Mouse (Mus musculus) common myeloid progenitor, adult 5-6 weeks (primary cell): ENCODE measurements around the gene Ppl. TPM values are rescaled to one million over a fixed set of nuclear protein-coding genes. Genes with fewer than 3 reads are reported as not detected.
A peak's percentile ranks its signal among the peaks of the same experiment; 100 is the strongest.

Source experiments
- ATAC-seq: replicated peaks from 2 replicates; pipeline ENCODE4 v1.8.0; 2016; ENCODE audit warnings: low read depth, mild to moderate bottlenecking, moderate TSS enrichment, inconsistent platforms; ENCODE audit not compliant: poor library complexity, severe bottlenecking
- total RNA-seq: library from RNA; stranded (forward); fragments of 200-1000, 187-1606 nt; gene quantifications from 2 replicates; pipeline ENCODE4 v1.2.3, GENCODE M21; 2017

The Ppl gene
- total RNA-seq, 1 experiment from 2014 or later = not detected

DNA sequence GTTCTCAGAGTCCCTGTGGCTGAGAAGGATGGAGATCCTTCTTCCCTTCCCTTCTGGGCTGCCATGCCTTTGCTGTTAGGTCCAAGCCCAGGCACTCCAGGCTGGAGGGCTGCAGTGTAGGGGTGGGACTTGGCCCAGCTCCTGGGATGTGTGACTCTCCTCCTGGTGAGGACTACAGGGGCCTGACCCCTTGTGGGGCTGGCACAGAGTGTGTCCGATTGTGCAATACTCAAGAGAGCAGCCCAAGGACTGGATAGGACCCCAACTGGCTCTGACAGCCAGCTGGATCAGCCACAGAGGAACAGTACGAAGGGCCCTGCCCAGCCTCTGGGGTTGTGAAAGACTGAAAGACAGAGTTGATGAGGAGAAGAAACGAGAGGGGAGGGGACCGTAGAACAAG lies 1.5 kb downstream of the Ppl start:
- peak; percentile 70 for ATAC-seq

DNA sequence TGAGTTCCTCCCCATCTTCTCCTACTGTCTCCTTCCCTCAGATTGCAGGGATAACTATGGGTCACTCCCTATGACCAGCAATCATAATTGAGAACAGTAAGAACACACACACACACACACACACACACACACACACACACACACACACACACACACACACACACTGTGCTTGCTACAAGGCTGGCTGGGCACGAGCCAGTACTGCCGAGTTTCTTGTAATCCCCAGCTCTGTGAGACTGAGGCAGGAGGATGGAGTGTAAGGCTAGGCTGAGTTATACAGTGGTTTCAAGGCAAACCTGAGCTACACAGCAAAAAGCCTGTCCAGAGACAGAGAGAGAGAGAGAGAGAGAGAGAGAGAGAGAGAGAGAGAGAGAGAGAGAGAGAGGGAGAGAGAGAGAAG lies 2.0 kb downstream of the Ppl start:
- no peak for ATAC-seq

DNA sequence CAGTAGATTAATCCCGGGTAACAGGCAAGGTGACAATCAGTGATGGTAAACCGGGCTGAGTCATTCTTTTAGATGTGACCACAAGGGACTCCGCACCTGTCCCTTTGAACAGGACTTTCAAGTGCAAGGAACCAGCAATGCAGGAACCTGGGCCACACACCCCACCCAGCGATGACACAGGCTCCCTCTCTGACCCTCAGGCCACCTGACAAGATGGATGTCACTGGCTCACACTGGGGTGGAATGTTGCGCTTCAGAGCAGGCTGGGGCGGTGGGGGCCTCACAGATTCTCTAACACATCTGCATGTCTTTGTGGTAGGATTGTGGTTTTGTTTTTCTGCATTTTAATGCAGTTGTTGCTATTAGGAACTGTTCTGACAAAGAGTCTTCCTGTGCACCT lies 8.7 kb downstream of the Ppl start:
- ATAC-seq = no peak

DNA sequence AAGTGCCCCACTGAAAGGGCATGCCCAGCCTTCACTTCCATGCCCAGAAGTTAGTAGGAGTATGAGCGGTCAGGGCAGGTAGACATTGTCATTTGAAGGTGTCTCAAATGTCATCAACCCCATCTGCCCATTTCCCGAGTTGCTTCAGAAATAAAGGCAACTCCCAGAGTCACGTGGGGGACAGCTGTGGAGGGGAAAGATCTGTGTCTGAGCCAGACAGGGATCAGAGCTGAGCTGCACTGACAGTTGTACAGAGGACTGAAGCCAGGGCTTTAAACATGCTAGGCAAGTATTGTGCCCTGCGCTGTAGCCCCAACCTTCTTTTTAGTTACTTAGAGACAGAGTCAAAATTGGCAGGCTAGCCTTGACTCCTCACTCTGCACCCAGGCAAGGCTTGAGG lies 12.4 kb downstream of the Ppl start:
- ATAC-seq = no peak

DNA sequence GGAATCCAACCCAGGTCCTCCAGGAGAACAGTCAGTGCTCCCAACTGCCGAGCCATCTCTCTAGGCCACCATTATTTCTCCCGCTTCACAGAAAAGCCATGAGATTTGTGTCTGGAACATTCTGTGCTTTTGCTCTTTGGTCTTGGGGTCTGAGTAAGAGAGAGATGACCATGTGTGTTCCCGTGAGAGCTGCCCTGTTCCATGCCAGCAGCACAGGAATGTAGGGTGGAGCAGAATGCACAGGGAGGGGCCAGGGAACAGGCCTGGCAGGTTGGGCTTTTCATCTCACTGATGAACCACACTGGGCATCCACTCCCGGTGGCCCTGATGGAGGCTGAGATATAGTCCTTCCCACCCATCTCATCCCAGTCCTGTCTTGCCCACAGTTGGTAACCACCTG lies 12.8 kb downstream of the Ppl start:
- no peak for ATAC-seq

DNA sequence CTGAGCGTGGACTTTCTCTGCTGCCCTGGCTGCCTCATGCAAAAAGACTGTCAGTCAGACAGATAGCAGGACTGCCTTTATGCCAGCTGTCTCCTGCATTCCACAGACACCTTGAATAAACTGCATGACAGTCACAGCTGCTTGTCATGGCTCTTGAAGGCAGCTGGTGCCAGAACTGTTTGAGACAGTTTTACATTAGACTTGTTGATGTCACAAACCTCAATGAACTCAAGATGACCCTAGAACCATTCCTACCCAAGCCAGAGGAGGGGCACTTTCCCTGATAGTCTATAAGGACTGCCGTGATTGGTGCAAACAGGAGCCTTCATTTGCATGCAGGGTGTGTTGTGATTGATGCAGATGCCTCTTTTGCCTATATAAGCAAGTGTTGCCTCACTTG lies 18.6 kb downstream of the Ppl start:
- no peak for ATAC-seq

DNA sequence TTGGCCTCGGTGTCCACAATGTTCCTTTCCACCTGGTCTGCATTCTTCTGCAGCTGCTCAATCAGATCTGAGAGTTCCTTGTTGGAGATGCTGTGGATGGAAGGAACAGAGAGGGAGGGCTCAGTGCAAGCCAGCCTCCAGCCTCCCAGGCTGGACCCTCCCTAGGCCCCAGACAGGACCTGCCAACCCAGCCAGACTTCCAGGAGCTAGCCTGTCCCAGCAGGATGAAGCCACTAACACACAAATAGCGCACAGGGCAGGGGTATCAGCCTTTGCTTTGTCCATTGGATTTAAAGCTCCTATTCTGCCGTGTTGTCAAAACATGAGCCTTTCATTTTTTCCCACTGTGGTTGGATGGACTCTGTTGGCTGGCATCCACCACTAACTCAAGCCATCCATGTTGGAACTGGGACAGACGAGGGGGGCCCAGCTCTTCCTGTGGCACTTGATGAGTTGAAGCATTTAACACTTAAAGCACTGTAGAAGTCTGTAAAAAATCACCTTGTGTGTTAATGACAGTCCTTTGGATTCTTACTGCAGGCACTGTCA lies 19.1 kb downstream of the Ppl start:
- no peak for ATAC-seq

DNA sequence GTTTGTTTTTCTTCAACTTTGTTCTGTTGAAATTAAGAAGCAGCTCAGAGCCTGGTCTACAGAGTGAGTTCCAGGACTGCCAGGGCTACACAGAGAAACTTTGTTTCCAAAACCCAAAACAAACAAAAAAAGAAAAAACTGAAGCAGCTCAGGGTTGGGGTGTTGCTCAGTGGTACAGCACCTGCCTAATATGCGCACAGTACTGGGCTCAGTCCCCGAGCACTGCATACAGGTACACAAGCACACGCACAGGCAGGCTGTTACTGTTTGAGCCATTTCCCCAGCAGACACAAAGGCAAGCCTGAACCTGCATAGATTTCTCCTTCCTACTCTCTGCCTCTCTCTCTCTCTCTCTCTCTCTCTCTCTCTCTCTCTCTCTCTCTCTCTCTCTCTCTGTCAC lies 21.2 kb downstream of the Ppl start:
- ATAC-seq = no peak

DNA sequence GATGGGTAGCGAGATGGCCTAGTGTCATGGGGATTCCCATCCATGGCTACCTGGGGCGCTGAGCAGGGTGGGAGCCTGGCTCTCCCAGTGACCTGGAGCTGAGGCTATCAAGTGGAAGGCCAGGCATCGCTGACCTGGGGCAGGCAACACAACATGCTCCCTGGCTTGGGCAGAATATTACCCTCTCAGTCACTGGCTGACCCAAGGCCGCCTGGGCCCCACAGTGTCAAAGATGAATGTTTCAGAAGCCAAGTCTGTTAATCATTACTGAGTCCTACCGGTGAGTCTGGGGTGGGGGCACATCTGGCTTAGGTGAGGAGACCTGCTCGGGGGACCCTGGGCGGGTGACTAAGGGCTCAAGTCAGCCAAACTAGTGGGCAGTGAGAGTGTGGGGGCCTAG lies 22.3 kb downstream of the Ppl start:
- ATAC-seq = no peak

DNA sequence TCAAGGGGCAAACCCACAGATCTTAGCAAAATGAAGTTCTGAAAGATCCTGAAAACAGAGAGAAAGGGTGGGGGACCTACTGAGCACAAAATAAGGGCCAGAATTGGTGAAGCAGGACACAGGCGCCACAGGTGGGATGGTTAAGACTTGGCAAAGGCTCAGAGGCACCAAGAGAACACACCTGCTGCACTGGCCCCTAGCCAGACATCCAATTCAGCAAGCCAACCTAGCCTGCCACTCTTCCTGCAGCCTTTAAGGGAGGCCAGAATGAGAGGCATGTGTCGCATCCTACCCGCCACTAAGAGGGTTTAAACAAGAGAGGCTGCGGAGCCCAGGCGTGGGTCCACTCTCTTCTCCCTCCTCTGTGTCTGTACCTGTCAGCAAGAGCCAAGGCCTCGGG lies 31.2 kb downstream of the Ppl start:
- no peak for ATAC-seq

DNA sequence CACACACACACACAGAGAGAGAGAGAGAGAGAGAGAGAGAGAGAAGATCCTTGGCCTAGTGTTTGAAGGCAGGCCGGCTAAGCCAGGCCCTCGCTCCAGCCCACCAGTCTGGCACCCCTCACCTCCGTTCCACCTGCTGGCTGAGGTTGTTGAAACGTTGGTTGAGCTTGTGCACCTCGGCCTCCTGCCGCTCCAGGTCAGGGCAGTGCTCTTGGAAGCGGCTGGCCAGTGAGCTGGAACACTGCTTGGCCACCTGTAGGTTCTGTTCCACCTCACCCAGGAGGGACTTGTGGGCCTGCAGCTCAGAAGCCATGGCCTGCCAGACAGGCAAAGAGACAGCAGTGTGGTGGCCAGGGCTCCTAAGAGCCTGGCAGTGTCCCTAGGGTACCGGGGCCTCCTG lies 35.7 kb downstream of the Ppl start:
- no peak for ATAC-seq

DNA sequence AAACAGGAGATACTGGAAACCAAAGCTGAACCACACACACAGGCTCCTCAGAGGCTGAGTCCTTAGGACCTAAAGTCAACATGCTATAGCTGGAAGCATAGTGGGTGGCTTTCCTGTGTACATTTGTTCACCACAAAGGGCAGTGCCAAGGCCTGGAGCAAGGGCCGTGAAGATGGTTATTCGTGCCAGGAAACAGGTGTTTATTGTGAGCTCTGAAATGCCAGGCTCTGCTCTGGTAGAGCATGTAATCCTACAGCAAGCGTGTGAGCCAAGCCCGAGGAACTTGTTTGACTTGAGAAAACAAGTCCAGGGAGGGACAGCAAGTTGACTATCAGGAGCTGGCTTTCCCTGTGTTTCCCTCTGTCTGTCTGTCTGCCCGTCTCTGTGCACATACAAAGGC lies 38.9 kb downstream of the Ppl start:
- no peak for ATAC-seq

DNA sequence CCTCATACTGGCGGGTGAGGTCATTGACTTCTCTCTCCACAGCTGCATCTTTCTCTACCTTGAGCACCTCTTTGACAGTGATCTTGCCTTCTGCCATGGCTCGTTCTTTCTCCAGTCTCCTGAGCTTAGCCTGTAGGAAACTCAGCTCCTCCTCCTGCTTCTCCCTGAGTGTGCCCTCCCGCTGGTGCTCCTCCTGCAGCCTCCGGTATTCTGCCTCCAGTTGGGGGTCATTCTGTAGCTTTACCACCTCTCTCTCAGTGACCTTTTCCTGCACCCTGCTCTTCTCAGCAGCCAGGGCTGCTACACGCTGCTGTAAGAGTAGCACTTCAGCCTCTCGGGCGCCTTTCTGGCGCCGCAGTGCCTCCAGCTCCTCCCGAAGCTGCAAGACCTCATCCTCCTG lies 43.2 kb downstream of the Ppl start:
- no peak for ATAC-seq

DNA sequence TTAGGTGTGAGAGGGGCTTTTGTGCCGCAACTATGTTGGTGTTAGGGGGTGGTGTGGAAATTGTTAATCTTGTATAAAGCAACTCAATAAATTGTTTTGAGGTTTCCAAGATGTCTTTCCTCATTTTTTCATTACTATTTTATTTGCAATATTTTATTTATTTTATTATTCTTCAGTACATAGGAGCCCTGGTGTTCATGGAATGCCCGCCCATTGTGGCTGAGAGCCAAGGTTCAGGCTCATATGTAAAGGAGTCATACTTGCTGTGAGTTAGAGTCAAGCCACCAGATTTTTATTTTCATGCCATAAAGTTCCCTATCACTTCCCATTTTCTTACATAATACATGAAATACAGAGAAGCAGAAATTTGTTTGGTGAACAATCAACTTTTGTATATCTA lies 46.0 kb downstream of the Ppl start:
- ATAC-seq = no peak

DNA sequence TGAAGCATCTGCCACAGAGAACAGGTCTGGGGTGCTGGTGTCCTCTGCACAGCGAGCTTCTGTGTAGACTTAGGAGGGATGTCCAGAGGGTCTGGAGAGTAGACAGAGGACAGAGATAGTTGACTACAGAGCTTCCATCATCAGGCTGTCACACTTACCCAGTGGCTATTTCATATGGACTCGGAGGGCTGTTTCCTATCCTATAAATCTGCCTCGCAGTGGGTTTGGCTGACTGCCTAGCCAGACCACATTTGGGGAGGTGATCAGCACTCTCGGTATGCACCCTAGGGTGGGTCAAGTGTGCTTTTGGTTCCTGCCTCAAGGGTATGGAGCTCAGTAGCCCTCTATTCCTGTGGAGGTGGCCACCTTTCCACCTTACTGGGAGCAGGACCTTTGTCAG lies 47.0 kb downstream of the Ppl start:
- ATAC-seq = no peak

DNA sequence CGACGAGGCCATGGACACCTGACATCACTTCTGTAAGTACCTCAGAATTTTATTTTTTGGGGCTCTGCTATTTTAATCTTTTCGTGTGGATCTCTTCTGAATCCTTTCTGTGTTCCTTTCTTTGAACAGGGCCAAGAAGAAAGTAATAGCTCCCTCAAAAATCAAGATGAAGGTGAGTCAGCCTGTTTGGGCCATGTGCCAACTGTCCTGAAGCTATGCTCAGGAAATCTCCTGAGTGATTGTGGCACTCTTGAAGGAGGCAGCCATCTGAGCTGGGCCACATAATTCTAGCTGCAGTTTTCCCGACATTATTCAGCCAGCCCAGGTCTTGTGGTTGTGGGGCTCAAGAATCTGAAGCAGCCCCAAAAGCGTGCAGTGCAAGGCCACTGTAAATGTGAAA lies 57.9 kb downstream of the Ppl start:
- ATAC-seq = no peak

DNA sequence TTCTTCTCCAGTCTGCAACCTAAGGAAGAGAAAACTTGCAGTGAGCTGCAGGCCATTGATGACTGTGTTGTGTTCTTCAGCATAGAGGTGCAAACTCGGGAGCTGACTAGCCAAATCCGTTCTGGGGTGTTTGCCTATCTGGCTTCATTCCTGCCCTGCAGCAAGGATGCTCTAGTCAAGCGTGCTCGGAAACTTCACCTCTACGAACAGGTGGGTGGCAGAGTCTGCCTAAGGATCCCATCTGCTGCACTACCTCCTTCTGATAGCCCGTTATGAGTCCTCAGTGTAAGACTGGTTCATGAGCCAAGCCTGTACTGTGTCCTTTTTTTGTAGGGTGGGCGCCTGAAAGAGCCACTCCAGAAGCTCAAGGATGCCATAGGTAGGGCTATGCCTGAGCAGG lies 60.2 kb downstream of the Ppl start:
- ATAC-seq = no peak

DNA sequence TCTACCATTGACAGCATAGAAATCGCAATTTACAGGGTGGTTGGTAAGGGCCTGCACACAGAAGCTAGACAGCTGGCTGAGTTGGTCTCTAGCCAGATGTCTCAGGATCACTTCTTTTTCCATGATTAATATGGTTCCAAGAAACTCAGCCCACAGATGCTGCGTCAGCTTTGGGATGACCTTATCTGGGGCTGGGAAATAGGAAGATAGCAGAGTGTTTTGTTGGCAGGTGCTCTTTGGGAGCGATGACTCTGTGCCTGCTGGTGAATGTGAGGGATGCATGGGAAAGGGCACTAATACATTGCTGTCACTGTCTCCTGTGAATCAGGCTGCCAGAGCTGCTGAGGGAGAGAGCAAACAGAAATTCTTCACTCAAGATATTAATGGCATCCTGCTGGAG lies 61.9 kb downstream of the Ppl start:
- ATAC-seq = no peak

DNA sequence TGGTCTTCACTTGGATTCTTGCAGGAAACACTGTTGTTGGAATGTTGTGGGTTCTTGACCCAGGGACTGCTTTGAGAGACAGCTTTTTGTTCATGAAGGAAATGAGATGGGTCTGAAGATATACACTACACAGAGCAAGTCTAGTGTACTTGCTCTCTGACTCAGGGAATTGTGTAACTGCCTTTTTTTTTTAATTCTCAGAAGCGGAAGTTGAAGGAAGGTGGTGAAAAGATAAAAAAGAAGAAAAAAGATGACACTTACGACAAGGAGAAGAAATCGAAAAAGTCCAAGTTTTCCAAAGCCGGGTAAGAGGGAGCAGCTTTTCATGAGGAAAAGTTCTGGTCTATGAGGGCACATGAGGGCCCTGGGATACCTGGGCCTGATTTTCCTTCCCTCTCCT lies 68.7 kb downstream of the Ppl start:
- no peak for ATAC-seq

DNA sequence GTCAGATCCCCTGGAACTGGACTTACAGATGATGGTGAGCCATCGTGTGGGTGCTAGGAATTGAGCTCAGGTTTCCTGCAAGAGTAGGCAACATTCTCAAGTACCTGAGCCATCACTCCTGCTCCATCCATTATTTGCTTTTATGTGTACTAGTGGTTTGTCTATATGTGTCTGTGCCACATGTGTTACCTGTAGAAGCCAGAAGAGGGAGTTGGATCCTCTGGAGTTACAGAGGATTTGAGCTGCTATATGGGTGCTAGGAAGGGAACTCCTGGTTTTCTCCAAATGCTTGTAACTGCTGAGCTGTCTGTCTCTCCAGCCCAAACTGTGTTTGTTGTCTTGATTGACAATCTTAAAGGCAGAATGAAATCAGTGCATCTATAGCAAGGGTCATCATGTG lies 74.1 kb downstream of the Ppl start:
- peak; percentile 69 for ATAC-seq

DNA sequence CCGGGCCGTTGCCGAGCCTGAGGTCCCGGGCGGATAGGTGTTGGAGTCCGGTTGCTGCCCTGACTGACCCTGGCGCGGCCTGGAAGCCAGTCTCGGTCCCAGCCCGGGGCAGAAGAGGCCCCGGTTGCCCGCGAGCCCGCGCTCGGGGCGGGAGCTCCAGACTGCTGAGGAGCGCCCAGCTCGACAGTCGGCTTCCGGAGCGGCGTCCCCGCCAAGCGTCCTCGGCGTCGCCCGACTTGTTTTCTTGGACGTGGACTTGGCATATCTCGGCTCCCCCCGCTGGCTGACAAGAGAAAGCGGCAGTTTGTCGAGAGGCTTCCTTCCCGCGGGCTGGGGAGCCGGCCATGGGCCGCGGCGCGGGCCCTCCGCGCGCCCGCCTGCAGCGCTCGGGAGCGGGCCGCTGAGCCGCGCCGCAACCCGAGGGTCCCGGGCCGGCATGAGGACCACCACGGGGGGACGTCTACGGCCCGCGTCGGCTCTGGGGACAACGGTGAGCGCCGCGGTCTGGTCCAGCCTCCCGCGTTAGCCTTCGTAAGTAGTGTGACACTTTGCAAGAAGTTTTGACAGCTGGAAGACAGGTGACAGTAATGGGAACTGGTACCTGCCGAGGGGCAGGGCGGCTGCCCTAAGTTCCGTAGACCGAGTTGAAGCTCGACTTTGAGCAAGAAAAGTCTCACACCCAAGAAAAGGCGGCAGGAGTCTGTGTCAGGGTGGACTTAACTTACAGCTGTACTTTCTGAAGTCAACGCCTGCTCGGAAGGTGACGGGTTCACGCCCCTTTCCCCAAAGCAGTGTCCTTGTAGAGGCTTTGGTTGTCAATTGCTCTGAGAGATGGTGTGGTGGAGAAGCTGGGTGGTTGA lies 81.7 kb downstream of the Ppl start:
- ATAC-seq = peak; percentile 43

DNA sequence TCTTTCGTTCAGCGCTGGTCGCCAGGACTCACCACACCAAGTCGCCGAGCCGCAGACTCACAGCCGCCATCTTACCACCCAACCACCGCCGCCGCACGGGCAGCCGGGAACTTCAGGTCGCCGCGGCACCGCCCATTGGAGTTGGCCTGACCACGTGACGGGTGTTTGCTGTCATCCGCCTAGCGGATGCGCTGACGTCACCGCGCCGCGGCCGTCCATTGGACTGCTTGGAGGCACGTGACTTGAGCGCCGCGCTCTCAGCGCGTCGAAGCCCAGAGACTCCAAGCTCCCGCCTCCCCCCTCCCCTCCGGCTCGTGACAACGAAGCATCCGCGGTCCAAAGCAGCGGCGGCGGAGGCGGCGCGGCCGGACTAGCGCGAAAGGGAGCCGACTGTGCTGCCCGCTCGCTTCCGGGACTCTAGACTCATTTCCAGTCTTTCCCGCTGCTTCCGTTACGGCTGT lies 82.4 kb downstream of the Ppl start, which contains the start of the genes Glyr1 and Ubn1:
TSS of gene Glyr1 (minus strand) at position 90 of the 461 bp plus-strand sequence.
TSS of gene Ubn1 (plus strand) at position 284 of the 461 bp plus-strand sequence.
- ATAC-seq = peak; percentile 92
